Mouse (Mus musculus) embryonic fibroblast, embryonic 13.5 days (primary cell): Measurements from ENCODE around the gene Hnrnpdl.

Experiments used
- CTCF ChIP-seq: IDR thresholded peaks from 2 replicates; pipeline ENCODE4 v1.5.1; 2011; ENCODE audit warnings: mild to moderate bottlenecking, control low read depth, low read length, moderate library complexity, borderline replicate concordance; ENCODE audit not compliant: insufficient read depth
- POLR2A ChIP-seq: IDR thresholded peaks from 2 replicates; pipeline ENCODE4 v1.6.1; 2011; ENCODE audit warnings: low read depth, mild to moderate bottlenecking, control low read depth, low read length, moderate library complexity

- TF ChIP-seq CTCF (no peak), POLR2A (no peak)
Measured at GRCm38 (mm10) chr5:100007040-100007375, 32.5 kb downstream of the Hnrnpdl start.
